Mouse (Mus musculus) E14TG2a.4 (cell line): ENCODE data around the gene Lrrc25.

Experiments used
- CTCF ChIP-seq: conservative IDR thresholded peaks from 2 replicates; pipeline ENCODE4 v1.5.1; 2014; ENCODE audit warnings: low read length
- NANOG ChIP-seq: IDR thresholded peaks from 2 replicates; pipeline ENCODE4 v1.6.1; 2014; ENCODE audit warnings: borderline replicate concordance, low read length, mixed read lengths

GRCm38 (mm10) chr8:70646775-70647174 lies 30.8 kb downstream of the Lrrc25 start:
- TF ChIP-seq CTCF (no peak), NANOG (no peak)
